Mouse (Mus musculus): ENCODE measurements at regions not wholly inside any gene's neighbourhood (a gene's known extent, or its start where the extent isn't known, plus 50 kb on each side); places are given as distances from the start of the nearest gene placed in this dataset.
"Not testable (repeated sequence)": the region's sequence is repeated elsewhere in the genome, so short reads cannot be mapped to it uniquely, and the experiment has no call there.

DNA sequence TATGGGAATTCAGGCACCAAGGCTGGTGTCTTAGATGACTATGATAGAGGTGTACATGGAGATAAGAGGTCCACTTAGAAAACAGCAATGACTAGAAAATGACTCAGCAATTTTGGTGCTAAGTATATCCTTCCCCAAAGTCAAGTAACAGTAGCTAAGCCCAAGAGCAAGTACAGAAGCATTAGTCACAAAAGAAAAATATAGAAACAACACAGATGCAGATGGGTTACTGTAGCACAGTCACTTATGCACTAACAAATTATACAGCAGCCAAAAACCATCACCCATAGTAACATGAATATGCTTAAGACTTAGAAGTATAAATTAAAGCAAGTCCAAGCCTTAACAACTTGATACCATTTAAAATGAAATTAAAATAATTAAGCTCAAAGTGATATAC is 378.5 kb upstream of the Meis2 start:
- ATAC-seq (replicated peaks; ENCODE audit: insufficient number of reproducible peaks, low FRiP score, low TSS enrichment, poor library complexity, severe bottlenecking): no peak

DNA sequence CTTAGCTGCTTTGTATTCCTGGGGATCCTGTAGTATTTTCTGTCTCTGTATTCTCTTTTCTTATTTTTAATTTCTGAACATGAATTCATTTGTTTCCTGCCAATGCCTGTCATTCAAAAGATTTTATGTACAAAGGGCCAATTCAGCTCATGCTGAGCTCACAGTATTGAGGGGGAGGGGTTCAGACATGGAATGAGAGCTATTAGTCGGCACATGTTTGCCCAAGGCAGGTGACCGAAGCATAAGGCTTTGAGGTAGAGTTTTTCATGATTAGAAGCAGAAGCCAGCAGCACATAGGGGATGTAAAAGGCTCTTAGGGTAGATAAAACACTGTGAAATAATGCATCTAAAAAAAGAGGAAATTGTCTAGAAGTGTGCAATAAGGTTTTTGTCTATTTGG is 374.6 kb upstream of the Meis2 start:
- no peak for ATAC-seq (replicated peaks; ENCODE audit: insufficient number of reproducible peaks, low FRiP score, low TSS enrichment, poor library complexity, severe bottlenecking)

DNA sequence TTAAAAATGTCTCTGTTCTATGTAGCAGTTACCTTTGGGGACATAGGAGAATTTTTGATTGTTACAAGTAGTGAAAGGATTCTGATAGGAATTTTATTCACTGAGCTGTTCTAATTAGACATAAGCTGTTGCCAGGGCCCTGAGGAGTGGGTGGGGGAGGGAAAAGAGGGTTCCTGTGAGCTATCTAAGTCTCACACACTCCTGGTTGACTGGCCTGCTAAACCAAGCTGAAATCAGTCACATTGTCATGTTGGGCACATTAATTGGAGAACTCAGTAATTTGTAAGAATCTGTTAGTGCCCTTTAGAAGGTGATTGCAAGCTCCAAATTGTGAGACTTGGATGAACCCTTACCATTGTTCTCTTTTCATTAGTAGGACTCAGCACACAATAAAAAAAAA is 367.8 kb upstream of the Meis2 start:
- no peak for ATAC-seq (replicated peaks; ENCODE audit: insufficient number of reproducible peaks, low FRiP score, low TSS enrichment, poor library complexity, severe bottlenecking)

DNA sequence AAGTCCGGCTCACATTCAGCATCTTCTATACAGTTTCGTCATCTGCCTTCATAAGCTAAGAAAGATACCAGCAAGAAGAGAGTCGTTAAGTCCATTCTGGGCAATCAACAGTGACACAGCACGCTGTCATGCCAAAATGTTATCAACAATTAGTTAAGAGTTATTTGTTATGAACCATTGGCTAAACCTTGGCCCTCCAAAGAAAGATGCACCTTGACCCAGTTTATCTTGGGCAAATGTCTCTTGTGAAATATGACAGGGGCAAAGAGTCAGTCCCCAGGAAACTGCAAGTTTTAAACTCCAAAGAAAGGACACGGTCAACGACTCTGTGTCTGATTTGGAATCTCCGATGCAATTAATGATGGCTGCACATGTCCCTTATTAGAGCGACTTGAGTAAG is 358.5 kb upstream of the Meis2 start:
- no peak for ATAC-seq (replicated peaks; ENCODE audit: insufficient number of reproducible peaks, low FRiP score, low TSS enrichment, poor library complexity, severe bottlenecking)

DNA sequence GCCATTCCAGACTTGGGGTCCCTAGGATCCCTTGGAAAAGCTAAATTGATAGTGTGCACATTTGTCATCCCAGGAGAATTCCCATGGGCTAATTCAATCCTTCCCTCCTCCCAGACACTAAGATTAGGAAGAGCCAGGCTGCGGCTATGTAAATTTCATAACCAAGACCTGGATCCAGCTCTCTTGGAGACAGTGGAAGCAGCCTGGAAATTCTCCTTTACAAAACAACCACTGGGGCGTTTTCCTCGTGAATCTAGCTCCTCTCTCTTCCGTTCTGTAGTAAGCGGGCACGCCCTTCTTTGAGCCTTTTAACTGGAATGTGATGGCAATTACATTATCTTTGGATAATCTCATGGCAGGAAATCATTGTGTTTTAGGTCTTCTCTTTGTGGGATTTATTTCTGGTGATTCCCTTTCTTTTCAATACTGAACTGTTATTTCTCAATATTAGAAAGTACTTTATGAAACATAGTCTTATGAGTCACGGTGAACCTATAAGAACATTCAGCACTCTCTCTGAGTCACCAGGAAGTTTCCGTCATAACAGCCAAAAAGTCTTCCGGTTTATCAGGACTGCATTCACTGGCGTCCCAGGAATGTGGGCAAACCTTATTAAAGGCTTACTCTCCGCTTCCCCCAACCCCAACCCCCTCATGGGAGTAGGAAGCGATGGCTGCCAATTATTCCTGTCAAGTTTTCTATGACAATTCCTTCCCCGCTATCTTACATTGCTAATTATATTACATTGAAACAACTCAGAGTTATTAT is 352.0 kb upstream of the Meis2 start:
- ATAC-seq (replicated peaks; ENCODE audit: insufficient number of reproducible peaks, low FRiP score, low TSS enrichment, poor library complexity, severe bottlenecking): no peak

DNA sequence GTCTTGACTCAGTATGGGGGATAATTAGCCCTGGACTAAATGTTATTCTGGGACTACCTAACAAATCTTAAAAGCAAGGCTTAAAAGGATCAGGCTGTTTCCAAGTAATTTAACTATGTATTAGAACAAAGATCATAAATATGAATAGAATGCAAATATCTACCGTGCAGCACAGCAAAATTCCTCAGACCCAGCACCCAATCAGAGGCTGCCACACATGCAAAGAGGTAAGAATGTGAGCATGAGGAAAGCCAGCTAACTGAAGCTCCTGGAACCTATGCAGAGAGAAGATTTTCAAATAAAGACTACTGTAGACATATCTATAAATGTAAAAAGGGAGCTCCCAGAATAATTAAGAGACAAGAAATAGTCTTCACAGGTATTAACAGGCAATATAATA is 350.1 kb upstream of the Meis2 start:
- ATAC-seq (replicated peaks; ENCODE audit: insufficient number of reproducible peaks, low FRiP score, low TSS enrichment, poor library complexity, severe bottlenecking): no peak

DNA sequence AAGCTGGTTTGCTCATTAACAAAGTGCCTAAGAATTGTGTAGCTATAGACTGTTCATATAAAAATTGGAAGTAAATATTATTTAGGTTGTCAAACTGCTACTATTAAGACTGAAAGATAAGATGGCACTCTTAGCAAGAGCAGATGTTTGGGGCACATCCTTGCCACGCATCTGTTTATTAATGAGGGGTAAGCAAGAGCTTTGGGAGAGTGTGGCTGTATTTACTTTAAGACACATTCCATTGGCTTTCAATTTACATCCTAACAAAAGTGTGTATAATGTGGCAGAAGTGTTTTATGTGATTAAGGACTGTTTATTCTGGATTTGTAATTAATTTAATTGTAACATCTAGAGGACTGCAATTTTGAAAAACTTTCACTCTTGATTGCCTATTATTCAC is 336.5 kb upstream of the Meis2 start:
- ATAC-seq (replicated peaks; ENCODE audit: insufficient number of reproducible peaks, low FRiP score, low TSS enrichment, poor library complexity, severe bottlenecking): no peak

DNA sequence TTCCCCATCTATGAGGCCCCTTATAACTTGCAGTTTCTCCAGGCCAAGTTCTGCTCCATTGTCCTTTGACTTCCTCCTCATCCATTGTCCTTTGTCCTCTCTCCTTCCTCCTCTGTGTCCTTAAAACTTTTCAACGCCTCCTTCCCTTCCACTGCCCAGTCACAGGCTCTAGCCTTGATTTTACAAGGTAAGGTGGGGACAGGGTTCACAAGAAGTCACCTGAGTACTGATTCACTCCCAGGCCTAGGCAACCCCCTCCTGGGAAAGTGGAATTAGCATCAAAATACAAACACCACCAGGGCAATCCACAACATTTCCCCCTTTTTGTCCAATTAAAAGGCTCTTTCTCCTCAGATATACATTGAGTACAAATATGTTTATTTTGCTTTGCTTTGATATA is 334.3 kb upstream of the Meis2 start:
- ATAC-seq (replicated peaks; ENCODE audit: insufficient number of reproducible peaks, low FRiP score, low TSS enrichment, poor library complexity, severe bottlenecking): no peak

DNA sequence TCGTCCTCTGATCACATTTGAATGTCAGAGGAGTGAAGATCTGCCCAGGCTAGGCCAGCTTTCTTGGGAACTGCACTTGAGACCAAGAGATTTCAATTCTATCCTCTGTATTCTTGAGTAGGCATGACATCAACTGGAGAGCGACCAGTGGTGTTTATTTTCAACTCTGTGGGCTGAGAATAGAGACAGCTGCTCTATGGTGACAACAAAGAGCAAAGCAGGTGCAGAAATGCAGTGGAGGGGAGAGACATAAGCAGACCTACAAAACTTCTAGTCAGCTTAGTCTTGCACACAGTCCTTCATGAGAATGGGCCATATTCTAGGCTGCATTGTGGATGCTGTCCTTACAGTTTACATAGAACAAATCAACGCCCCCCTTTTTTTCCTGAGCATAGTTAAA is 303.2 kb upstream of the Meis2 start:
- no peak for ATAC-seq (replicated peaks; ENCODE audit: insufficient number of reproducible peaks, low FRiP score, low TSS enrichment, poor library complexity, severe bottlenecking)

DNA sequence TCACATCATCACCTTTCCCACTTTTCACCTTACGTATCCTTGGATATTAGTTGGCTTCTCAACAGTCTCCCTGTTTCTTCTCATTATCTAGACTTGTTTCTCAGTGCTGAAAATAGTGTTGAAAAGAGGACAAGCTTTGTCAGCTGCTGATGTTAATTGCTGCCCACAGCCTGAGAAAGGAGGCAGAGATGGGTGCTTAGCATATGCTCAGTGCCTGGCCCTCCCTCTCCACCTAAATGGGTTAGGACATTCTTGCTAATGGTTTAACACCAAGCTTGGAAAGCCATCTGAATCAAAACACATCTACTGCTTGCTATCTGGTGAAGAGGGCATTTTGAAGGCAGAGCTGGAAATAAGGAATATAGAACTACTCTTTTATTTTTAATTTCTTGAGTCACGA is 298.5 kb upstream of the Meis2 start:
- no peak for ATAC-seq (replicated peaks; ENCODE audit: insufficient number of reproducible peaks, low FRiP score, low TSS enrichment, poor library complexity, severe bottlenecking)

DNA sequence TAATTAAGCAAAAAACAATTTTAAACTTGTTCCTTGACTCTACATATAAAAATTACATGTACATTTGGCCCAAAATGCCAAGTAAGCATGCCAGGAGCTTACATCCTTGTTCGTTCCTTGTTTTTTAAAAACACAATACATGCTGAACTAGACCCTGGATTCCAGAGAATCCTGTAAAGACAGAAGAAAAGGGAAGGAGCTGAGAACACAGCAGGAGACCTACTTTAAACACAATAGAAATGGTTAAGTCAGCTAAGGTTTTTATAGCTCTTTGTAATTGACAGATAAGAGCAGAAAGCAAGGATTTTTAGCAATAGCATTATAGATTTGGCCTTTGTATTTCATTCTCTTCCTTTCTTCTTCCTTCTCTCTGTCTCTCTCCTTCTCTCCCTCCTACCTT is 292.5 kb upstream of the Meis2 start:
- ATAC-seq (replicated peaks; ENCODE audit: insufficient number of reproducible peaks, low FRiP score, low TSS enrichment, poor library complexity, severe bottlenecking): no peak

DNA sequence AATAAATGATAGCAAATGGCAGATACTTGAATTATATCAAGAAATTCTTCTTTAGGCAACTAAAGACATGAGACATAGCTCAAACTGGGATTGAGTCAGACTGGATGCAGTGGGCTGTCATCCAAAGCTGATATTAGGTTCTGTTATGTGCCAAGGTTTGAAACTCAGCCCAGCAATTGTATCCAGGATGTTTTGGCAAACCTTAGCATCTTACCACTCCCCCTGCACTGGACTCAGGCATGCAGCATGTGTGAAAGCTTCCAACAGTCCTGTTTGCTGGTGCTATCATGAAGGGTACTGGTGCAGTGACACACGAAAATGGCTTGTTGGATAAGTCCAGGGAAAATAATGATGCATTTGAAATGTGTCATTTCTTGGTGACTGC is 282.9 kb upstream of the Meis2 start:
- no peak for ATAC-seq (replicated peaks; ENCODE audit: insufficient number of reproducible peaks, low FRiP score, low TSS enrichment, poor library complexity, severe bottlenecking)

DNA sequence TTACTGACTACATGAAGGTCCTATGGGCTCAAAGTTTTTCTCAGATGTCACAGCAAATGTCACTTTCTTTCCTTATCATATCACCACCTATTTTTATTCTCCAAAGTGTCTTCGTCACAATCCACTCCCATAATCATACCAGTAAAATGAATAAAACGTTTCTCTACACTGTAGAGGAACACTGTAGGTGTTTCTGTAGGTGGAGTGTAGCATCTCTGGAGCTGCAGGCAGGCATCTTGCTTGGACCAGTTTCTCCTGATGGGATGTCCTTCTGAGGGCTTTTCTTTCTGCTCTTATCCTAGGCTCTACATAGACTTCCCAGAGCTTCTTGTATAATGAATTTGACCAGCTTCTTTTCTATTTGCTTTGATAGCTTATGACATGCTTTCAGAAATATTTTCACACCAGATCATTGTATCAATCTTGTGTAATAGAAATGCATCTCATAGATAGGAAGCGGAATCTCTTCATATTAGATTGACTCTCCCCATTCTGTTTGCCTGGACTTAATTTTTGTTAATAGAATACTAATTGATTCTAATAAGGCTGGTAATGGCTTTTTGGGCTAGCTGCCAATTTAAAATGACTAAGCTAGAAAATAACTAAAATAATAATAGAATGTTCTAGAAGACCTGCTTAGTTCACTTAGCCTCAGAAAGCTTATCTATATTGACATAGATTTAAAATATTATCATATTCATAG is 282.3 kb upstream of the Meis2 start:
- no peak for ATAC-seq (replicated peaks; ENCODE audit: insufficient number of reproducible peaks, low FRiP score, low TSS enrichment, poor library complexity, severe bottlenecking)

DNA sequence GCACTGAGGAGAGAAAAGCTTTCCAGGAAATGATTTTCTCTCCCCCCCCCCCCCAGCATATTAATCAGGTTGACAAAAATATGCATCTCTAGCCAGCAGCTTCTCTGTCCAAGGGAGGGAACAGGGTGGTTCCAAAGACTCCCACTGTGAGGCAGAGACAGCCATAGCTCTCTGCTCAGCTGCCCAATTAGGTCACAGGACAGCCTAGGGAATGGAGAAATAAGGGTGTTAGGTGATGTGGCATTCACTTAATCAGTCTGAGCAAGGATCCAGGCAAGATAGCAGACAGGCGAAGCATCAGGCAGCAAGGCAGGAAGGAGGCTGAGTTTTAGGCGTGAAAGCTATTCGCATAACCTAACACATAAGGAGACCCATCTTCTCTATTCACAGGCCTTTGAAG is 266.2 kb upstream of the Meis2 start:
- no peak for ATAC-seq (replicated peaks; ENCODE audit: insufficient number of reproducible peaks, low FRiP score, low TSS enrichment, poor library complexity, severe bottlenecking)

DNA sequence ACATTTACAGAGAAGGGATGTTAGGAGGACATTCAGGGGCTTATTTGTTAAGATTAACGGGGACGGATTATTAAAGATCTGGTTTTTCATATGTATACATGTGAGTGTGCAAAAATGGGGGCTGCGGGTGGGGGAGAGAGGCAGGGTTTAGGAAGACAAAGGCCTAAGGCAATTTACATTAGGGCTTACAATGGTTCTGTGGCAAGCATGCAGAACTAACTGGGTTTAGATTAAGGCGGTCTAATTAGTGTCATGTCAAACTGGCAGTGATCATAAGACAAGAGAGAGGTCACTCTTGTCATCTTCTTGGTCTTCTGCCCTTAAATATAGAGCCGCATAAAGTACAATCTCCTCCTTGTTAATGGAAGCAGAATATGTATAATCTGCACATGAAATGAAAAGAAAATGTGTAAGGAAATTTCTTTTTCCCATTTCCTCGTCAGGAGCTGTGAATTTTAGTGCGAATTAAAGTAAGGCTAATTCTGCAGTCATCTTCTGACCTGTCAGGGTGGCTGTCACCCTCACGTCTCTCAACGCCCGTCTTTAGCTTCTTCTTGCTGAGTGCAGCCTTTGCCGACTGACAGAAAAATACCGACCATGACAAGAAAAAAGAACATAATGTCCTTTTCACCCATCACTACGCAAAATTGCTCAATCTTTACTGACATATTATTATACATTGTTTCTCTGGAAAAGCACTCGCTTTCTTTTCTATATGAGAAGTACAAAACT is 256.6 kb upstream of the Meis2 start:
- ATAC-seq (replicated peaks; ENCODE audit: insufficient number of reproducible peaks, low FRiP score, low TSS enrichment, poor library complexity, severe bottlenecking): no peak

DNA sequence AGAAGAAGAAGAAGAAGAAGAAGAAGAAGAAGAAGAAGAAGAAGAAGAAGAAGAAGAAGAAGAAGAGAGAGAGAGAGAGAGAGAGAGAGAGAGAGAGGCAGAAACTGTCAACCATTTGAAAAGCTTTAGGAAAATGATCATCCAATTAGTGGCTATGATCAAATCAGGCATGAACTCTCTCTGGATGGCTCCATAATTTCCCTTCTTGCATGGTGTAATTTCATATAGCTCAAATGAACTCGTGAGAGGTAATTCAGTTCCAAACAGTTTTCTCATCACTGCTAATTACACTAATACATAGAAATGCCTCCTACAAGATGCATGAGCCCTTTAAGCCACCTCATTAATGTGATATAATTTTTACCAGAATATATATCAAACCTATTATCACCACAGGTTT is 233.9 kb upstream of the Meis2 start:
- no peak for ATAC-seq (replicated peaks; ENCODE audit: insufficient number of reproducible peaks, low FRiP score, low TSS enrichment, poor library complexity, severe bottlenecking)

DNA sequence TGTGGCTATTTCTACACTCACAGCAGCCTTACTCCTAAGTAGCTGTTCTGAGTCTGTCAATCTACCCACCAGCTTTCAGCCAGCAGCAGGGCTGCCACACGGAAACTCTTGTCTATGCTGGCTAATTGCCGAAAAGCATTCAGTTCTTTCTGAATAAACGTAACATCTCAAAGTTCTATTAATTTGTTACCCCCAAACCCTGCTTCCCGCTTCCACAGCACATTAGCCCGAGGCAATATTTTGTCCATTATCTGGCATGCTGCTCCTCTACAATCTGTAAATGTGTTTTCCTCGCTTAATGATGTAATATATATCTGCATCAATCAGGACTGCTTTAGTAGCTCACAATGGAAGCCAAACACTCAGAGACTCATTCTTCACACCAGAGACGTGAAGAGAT is 224.2 kb upstream of the Meis2 start:
- ATAC-seq (replicated peaks; ENCODE audit: insufficient number of reproducible peaks, low FRiP score, low TSS enrichment, poor library complexity, severe bottlenecking): no peak

DNA sequence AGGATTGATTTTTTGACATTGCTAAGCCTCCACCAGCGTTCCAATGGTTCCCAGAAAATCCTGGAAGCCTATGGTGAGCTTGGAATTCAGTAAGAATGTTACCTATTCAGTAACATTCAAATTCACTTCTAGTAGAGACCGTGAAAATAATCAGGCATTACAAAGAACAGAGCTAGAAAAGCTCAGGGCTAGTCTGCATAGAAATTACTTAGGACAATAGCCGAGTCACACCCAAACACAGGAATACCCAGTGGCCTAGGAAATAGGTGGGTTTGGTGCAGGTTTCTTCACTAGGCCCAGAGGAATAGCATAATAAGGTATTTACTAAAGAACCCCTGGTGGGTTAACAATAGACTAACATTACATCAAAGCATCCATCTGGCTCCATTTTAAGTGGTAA is 177.6 kb upstream of the Meis2 start:
- ATAC-seq (replicated peaks; ENCODE audit: insufficient number of reproducible peaks, low FRiP score, low TSS enrichment, poor library complexity, severe bottlenecking): not testable (repeated sequence)

DNA sequence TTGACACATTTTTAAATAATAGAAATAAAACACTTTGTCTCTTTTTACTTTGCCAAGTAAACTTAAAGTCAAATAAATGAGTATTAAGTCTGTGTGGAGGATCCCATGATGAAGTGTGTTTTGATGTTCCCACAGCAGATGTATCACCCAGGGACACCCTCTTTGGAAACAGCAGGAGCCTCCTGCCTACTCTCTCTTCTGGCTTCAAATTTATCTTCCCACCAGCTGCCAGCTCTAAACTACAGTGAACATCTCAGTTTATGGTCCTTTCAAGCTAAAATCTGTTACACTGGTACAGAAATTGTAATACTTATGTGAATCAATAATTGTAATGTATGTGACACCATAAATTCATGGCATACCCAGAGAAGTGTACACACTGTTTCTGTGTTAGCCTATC is 171.1 kb upstream of the Meis2 start:
- no peak for ATAC-seq (replicated peaks; ENCODE audit: insufficient number of reproducible peaks, low FRiP score, low TSS enrichment, poor library complexity, severe bottlenecking)

DNA sequence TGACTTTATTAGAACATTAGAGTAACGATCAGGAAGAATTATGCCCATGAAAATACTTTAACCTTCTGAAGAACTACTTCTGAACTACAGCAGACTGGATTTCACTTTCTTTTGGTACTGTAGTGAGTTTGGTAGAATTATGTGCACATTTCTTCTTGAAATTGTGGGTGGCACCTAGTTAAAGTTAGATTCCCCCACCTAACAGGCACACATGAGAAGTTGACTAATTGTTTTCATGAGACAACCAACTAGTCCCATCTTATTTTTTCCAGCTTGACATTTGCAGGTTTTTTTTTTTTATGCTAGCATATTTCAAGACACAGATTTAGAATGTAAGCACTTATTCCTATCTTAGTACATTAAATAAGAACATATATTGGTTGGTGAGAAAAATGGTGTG is 167.2 kb upstream of the Meis2 start:
- no peak for ATAC-seq (replicated peaks; ENCODE audit: insufficient number of reproducible peaks, low FRiP score, low TSS enrichment, poor library complexity, severe bottlenecking)
